Mouse (Mus musculus) olfactory bulb, adult 2 months (tissue): Measurements from ENCODE around the gene Flt4.

Experiments
- CTCF ChIP-seq: fragments of 200-500 bp; IDR thresholded peaks from 2 replicates; pipeline ENCODE4 v1.5.1; 2012; ENCODE audit warnings: low read depth, mild to moderate bottlenecking, low read length, moderate library complexity; ENCODE audit not compliant: insufficient read depth
- POLR2A ChIP-seq: fragments of 200-500 bp; IDR thresholded peaks from 2 replicates; pipeline ENCODE4 v1.6.1; 2012; ENCODE audit warnings: mild to moderate bottlenecking, low read depth, low read length, moderate library complexity; ENCODE audit not compliant: insufficient read depth

GRCm38 (mm10) chr11:49621953-49622352 lies 12.9 kb downstream of the Flt4 start:
- TF ChIP-seq CTCF (no peak), POLR2A (no peak)
